Mouse (Mus musculus): Measurements from ENCODE around the gene Rnaset2a. TPM values are rescaled to one million over a fixed set of nuclear protein-coding genes. Genes with fewer than 3 reads are reported as not detected.
"Not testable (repeated sequence)": the region's sequence is repeated elsewhere in the genome, so short reads cannot be mapped to it uniquely, and the experiment has no call there.

Gene Rnaset2a
- polyA plus RNA-seq, 1 experiment from 2014 or later = 11.8 TPM

DNA sequence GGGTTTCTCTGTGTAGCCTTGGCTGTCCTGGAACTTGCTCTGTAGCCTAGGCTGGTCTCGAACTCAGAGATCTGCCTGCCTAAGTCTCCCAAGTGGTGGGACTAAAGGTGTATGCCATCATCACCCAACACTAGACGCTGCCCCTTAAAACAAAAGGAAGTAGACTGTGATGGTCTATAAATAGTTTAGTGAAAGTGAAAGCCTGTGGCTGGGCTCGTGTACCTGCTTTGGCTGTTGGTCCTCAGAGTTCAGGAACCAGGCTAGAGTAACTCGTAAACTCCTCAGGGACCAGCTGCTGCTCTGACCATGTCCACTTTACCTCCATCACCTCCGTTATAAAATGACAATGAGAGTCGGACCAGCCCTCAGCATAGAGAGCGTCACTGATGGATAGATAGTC is 22.4 kb upstream of the Rnaset2a start:
- Histone ChIP-seq H3K4me3 (replicated peaks; ENCODE audit: low read depth, low read length) (no peak overlapping the region), H3K4me2 (ENCODE audit: low read length) (no peak overlapping the region), H3K27me3 (ENCODE audit: control insufficient read depth, insufficient read depth, low read length) (no peaks in the 10 kb centered on the region), H3K9me3 (ENCODE audit: control insufficient read depth, low read length) (no peaks in the 10 kb centered on the region), H3K36me3 (ENCODE audit: control insufficient read depth, insufficient read depth, low read length) (peaks cover 56% of the 10 kb centered on the region), H3K27ac (replicated peaks; ENCODE audit: low read depth, low read length) (no peak overlapping the region), H3K9ac (replicated peaks; ENCODE audit: low read length) (no peak overlapping the region), H3K4me1 (ENCODE audit: control insufficient read depth, insufficient read depth, low read length) (no peaks in the 10 kb centered on the region)
- 97% methylated on average over 7 of the region's 7 CpGs for WGBS
- DNase-seq (no peak), ATAC-seq (ENCODE audit: low FRiP score, low TSS enrichment) (no peak)

DNA sequence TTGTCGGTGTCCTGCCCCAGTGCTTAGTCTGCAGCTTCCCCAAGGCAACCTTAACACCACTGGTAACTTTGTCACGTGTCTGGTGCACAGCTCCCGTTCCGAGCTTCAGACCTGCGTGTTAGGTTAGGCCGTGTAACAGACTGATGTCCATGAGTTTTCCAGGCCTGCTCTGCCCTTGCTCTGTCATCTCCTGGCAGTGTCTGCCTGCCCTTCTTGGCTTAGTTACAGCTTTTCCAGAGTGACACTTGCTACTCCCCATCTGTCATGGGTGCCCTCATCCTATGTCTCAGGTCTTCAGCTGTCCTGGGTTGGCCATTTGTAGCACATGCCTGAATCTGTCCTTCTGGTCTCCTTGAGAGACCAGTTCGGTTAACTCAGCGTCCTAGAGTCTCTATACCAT is 19.5 kb upstream of the Rnaset2a start:
- WGBS = 92% methylated on average over 6 of the region's 8 CpGs
- H3K4me1 ChIP-seq (ENCODE audit: control insufficient read depth, insufficient read depth, low read length) = not testable (repeated sequence)

DNA sequence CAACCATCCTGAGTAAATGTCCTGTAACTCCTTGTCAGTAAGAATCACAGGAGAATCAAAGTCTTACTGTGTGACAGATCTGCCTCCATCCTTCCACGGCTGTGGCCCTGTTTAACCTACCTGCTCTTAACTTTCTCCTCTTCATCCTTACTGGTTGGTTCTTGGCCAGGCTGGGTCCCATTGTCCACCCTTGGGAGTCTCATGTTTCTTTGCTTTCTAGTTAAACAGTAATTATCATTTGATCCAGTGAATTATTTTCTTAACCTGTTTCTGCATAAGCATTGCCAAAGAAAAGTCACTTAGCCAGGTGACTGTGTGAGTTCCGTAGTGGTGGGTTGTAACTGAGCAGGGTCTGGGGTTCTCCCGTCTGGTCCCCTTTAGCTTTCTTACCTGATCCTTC is 18.6 kb upstream of the Rnaset2a start:
- not testable (repeated sequence) for DNase-seq; H3K27ac ChIP-seq (replicated peaks; ENCODE audit: low read depth, low read length); H3K9ac ChIP-seq (replicated peaks; ENCODE audit: low read length); H3K27me3 ChIP-seq (ENCODE audit: control insufficient read depth, insufficient read depth, low read length); H3K4me1 ChIP-seq (ENCODE audit: control insufficient read depth, insufficient read depth, low read length); H3K9me3 ChIP-seq (ENCODE audit: control insufficient read depth, low read length); H3K4me3 ChIP-seq (replicated peaks; ENCODE audit: low read depth, low read length); ATAC-seq (ENCODE audit: low FRiP score, low TSS enrichment)
- 33% methylated on average over 2 of the region's 3 CpGs for WGBS
- H3K36me3 ChIP-seq (ENCODE audit: control insufficient read depth, insufficient read depth, low read length) = peaks cover 21% of the 10 kb centered on the region
- peak overlapping the region; percentile 49 for H3K4me2 ChIP-seq (ENCODE audit: low read length)

More for the DNA sequence above, 19.5 kb upstream of the Rnaset2a start:
- H3K27ac ChIP-seq (replicated peaks; ENCODE audit: low read depth, low read length); H3K4me2 ChIP-seq (ENCODE audit: low read length); ATAC-seq (ENCODE audit: low FRiP score, low TSS enrichment); H3K27me3 ChIP-seq (ENCODE audit: control insufficient read depth, insufficient read depth, low read length); DNase-seq; H3K9ac ChIP-seq (replicated peaks; ENCODE audit: low read length); H3K4me3 ChIP-seq (replicated peaks; ENCODE audit: low read depth, low read length); H3K9me3 ChIP-seq (ENCODE audit: control insufficient read depth, low read length): not testable (repeated sequence)
- H3K36me3 ChIP-seq (ENCODE audit: control insufficient read depth, insufficient read depth, low read length) = peaks cover 31% of the 10 kb centered on the region

DNA sequence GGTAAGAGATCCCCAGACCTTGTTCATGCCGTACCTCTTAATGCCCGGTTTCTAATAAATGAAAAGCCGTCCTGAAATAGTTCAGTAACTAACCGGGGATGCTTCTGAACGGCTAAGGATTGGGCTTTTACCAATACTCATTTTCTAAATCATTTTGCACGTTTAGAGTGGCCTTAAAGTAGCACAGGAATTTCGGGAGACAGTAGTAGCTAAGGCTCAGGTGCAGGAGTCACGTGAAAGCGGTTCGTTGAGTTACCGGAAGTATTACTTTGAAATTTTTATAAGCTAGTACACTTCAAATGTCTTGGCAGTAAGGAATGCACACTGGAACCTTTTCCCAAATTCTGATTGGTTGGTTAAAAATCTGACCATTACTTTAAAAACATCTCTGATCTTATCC is 18.1 kb upstream of the Rnaset2a start:
- H3K9ac ChIP-seq (replicated peaks; ENCODE audit: low read length); ATAC-seq (ENCODE audit: low FRiP score, low TSS enrichment); DNase-seq; H3K27ac ChIP-seq (replicated peaks; ENCODE audit: low read depth, low read length); H3K9me3 ChIP-seq (ENCODE audit: control insufficient read depth, low read length); H3K27me3 ChIP-seq (ENCODE audit: control insufficient read depth, insufficient read depth, low read length); H3K4me1 ChIP-seq (ENCODE audit: control insufficient read depth, insufficient read depth, low read length): not testable (repeated sequence)
- WGBS = 0% methylated on average over 11 of the region's 11 CpGs
- peak overlapping the region; percentile 45 for H3K4me3 ChIP-seq (replicated peaks; ENCODE audit: low read depth, low read length)
- peaks cover 17% of the 10 kb centered on the region for H3K36me3 ChIP-seq (ENCODE audit: control insufficient read depth, insufficient read depth, low read length)
- peak overlapping the region; percentile 49 for H3K4me2 ChIP-seq (ENCODE audit: low read length)

DNA sequence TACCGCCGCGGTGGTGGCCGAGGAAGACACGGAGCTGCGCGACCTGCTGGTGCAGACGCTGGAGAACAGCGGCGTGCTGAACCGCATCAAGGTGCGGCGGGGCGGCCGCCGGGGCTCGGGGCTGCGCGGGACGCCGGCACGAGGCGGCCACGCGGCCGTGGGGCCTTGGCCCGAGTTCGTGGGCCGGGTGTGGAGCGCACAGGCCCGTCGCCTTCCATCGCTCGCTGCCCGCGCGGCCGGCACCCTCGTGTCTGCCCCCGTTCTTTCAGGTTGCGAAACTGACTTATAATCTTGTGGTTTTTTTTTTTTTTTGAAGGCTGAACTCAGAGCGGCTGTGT is 17.7 kb upstream of the Rnaset2a start:
- H3K9ac ChIP-seq (replicated peaks; ENCODE audit: low read length); ATAC-seq (ENCODE audit: low FRiP score, low TSS enrichment): not testable (repeated sequence)
- WGBS = under 1% methylated on average over 38 of the region's 42 CpGs

DNA sequence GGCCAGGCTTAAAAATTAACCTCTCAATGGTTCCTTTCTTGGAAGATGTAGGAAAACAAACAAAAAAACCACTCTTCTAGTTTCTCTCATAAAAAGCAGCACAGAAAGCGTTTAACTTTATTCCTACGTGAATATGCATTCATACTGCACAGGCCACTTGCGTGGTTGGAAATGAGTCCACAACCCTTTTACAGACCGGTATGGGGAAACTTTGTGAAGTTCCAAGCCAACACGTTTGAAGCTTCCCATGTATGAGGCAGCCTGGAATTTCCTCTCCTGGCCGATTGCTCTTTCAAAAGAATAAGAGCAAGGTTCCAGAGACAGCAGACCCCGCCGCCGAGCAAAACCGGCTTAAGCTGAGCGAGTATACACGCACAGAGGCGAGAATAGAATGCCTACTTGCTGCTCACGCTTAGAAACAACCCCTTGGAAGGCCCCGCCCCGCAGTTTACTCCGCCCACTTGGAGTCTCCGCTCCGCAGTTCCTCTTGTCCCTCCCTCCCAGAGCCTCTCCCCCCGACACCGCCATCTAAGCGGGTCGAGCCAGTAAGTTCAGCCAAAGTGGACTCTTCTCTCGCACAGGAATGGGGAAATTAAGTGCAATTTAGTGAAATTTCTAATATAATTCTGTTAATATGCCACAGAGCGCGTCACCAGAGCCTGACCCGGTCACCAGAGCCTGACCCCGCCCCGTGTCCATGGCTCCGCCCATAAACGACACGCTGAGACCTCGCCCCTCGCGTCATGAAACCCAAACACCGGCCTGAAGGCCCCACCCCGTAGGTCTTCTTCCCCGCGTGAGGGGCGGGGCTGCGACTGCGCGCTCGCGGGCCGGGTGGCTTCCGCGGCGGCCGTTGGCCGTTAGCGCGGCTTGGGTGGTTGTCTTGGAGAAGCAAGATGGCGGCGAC is 17.1 kb upstream of the Rnaset2a start, which contains the start of gene Fgfr1op:
Fgfr1op (plus strand) TSS at position 801 of the 907 bp plus-strand sequence.
- not testable (repeated sequence) for H3K9me3 ChIP-seq (ENCODE audit: control insufficient read depth, low read length); H3K27me3 ChIP-seq (ENCODE audit: control insufficient read depth, insufficient read depth, low read length); H3K36me3 ChIP-seq (ENCODE audit: control insufficient read depth, insufficient read depth, low read length); H3K4me1 ChIP-seq (ENCODE audit: control insufficient read depth, insufficient read depth, low read length); H3K9ac ChIP-seq (replicated peaks; ENCODE audit: low read length); H3K27ac ChIP-seq (replicated peaks; ENCODE audit: low read depth, low read length)
- H3K4me3 ChIP-seq (replicated peaks; ENCODE audit: low read depth, low read length) = peak within 1 kb of the TSS; percentile 45
- ATAC-seq (ENCODE audit: low FRiP score, low TSS enrichment) (peak; percentile 98), DNase-seq (peak; percentile 5)
- 3% methylated on average over 13 of the region's 55 CpGs for WGBS
- H3K4me2 ChIP-seq (ENCODE audit: low read length) = peak within 1 kb of the TSS; percentile 49

More for the DNA sequence above, 17.7 kb upstream of the Rnaset2a start:
- peak overlapping the region; percentile 49 for H3K4me2 ChIP-seq (ENCODE audit: low read length)
- not testable (repeated sequence) for H3K27me3 ChIP-seq (ENCODE audit: control insufficient read depth, insufficient read depth, low read length); H3K27ac ChIP-seq (replicated peaks; ENCODE audit: low read depth, low read length); H3K9me3 ChIP-seq (ENCODE audit: control insufficient read depth, low read length); H3K4me1 ChIP-seq (ENCODE audit: control insufficient read depth, insufficient read depth, low read length)
- peaks cover 13% of the 10 kb centered on the region for H3K36me3 ChIP-seq (ENCODE audit: control insufficient read depth, insufficient read depth, low read length)
- peak overlapping the region; percentile 45 for H3K4me3 ChIP-seq (replicated peaks; ENCODE audit: low read depth, low read length)
- DNase-seq = peak; percentile 25

DNA sequence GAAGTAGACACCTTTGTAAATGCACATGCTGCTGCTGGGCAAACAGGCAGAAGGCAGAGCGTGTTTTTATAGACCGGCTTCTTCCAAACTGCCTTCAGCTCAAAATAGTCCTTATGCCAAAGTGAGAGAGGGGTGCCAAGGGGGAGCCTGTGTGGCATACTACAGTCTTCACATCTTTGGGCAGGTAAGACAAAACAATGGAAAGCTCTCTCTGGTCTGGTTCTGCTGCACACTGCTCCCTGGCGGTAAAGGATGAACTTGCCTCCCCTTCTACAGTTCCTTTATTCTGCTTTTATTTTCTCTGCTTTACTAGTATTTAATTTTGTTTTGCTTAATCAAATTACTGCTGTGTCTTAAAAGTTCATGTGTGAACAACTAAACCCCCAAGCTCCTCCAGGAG is 13.1 kb upstream of the Rnaset2a start:
- 19% methylated on average over 1 of the region's 3 CpGs for WGBS

DNA sequence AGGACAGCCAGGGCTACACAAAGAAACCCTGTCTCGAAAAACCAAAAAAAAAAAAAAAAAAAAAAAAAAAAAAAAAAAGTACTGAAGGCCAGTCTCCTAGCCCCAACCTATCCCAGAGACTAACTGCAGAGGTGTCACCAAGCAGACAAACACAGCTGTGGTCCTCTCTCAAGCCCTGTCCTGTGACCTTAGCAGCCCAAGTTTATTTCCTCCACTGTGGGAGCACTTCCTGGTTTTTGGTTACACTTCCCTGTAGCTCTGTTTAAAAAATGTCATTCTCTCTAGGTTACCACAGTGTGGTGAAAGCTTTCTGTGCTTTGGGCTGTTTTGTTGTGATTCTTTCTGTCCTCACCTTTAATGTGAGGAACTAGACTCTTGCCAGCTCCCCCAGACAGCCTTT is 10.7 kb upstream of the Rnaset2a start:
- H3K36me3 ChIP-seq (ENCODE audit: control insufficient read depth, insufficient read depth, low read length); H3K9ac ChIP-seq (replicated peaks; ENCODE audit: low read length); H3K4me2 ChIP-seq (ENCODE audit: low read length); H3K4me3 ChIP-seq (replicated peaks; ENCODE audit: low read depth, low read length); H3K27ac ChIP-seq (replicated peaks; ENCODE audit: low read depth, low read length); ATAC-seq (ENCODE audit: low FRiP score, low TSS enrichment); H3K27me3 ChIP-seq (ENCODE audit: control insufficient read depth, insufficient read depth, low read length); H3K4me1 ChIP-seq (ENCODE audit: control insufficient read depth, insufficient read depth, low read length); DNase-seq; H3K9me3 ChIP-seq (ENCODE audit: control insufficient read depth, low read length): not testable (repeated sequence)
- no CpG with 5 or more reads among the region's 1 CpGs for WGBS

More for the DNA sequence above, 13.1 kb upstream of the Rnaset2a start:
- H3K27me3 ChIP-seq (ENCODE audit: control insufficient read depth, insufficient read depth, low read length); H3K9ac ChIP-seq (replicated peaks; ENCODE audit: low read length); H3K4me2 ChIP-seq (ENCODE audit: low read length); H3K4me1 ChIP-seq (ENCODE audit: control insufficient read depth, insufficient read depth, low read length); H3K4me3 ChIP-seq (replicated peaks; ENCODE audit: low read depth, low read length); H3K27ac ChIP-seq (replicated peaks; ENCODE audit: low read depth, low read length); H3K36me3 ChIP-seq (ENCODE audit: control insufficient read depth, insufficient read depth, low read length); ATAC-seq (ENCODE audit: low FRiP score, low TSS enrichment); H3K9me3 ChIP-seq (ENCODE audit: control insufficient read depth, low read length): not testable (repeated sequence)
- peak; percentile 46 for DNase-seq

DNA sequence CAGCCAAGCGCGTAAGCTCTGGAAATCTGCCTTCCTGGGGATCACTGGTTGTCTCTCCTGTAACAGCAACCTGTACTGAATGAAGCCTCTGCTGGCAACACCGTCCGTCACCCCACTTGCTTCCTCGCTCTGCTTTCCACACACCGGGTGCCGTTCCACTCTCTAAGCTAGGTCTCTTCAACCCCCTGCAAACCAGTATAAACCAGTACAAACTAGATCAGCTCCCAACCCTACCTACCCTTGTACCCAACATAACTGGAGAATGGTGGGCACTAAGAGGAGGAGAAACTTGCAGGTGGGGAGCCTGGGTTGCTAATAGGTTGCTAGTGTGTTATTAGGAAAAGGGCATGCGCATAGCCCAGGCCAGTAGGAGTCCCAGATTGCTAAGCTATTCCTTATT is 8.1 kb upstream of the Rnaset2a start:
- not testable (repeated sequence) for H3K9ac ChIP-seq (replicated peaks; ENCODE audit: low read length); H3K4me1 ChIP-seq (ENCODE audit: control insufficient read depth, insufficient read depth, low read length); H3K4me2 ChIP-seq (ENCODE audit: low read length); H3K27ac ChIP-seq (replicated peaks; ENCODE audit: low read depth, low read length); H3K4me3 ChIP-seq (replicated peaks; ENCODE audit: low read depth, low read length); H3K9me3 ChIP-seq (ENCODE audit: control insufficient read depth, low read length); H3K27me3 ChIP-seq (ENCODE audit: control insufficient read depth, insufficient read depth, low read length); H3K36me3 ChIP-seq (ENCODE audit: control insufficient read depth, insufficient read depth, low read length); ATAC-seq (ENCODE audit: low FRiP score, low TSS enrichment); DNase-seq
- WGBS = no CpG with 5 or more reads among the region's 8 CpGs
